Mouse (Mus musculus): ENCODE results near the gene Abhd4. TPM values are rescaled to one million over a fixed set of nuclear protein-coding genes. Genes with fewer than 3 reads are reported as not detected.

Gene Abhd4
- total and polyA plus RNA-seq, 2 experiments from 2014 or later = 76.9 to 126 TPM

DNA sequence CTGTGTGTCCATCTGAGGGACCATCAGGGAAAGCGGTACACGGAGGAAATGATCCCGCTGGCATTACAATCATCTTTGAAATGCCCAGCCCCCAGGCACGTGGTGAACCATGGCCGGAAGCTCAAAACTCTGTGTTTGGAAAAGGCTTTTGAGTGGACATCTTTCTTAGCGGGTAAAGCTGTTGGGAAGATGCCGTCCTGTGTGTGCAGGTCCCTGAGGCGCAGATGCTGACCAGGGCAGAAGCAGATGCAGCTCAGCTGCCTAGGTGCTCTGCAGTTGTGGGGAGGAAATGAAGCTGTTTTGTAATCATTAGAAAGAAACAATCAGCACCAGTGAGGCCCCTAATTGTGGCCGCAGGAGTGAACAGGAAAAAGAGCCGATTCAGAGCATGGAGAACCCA, 39.1 kb upstream of the Abhd4 start:
- no peak for TF ChIP-seq CTCF (IDR thresholded peaks at IDR 0.05; ENCODE audit: low read depth)
- no peak overlapping the region for H3K4me3 ChIP-seq (ENCODE audit: low read length)
- H3K9ac ChIP-seq (replicated peaks; ENCODE audit: low read length) = no peak overlapping the region
- H3K27me3 ChIP-seq (ENCODE audit: insufficient read depth, low read length) = no peaks in the 10 kb centered on the region
- no peaks in the 10 kb centered on the region for H3K36me3 ChIP-seq (ENCODE audit: insufficient read depth, low read length)
- no peak for DNase-seq (ENCODE audit: low spot score)
- no peak overlapping the region for H3K4me2 ChIP-seq (ENCODE audit: low read depth, low read length)
- H3K4me1 ChIP-seq (ENCODE audit: insufficient read depth, low read length) = 0 out of 2 replicates have a peak, but pooled peaks cover 4% of the 10 kb centered on the region
- H3K9me3 ChIP-seq (ENCODE audit: low read length) = no peaks in the 10 kb centered on the region
- no peak for ATAC-seq
- WGBS = 73% methylated on average over 10 of the region's 10 CpGs
- H3K27ac ChIP-seq = no peak overlapping the region

DNA sequence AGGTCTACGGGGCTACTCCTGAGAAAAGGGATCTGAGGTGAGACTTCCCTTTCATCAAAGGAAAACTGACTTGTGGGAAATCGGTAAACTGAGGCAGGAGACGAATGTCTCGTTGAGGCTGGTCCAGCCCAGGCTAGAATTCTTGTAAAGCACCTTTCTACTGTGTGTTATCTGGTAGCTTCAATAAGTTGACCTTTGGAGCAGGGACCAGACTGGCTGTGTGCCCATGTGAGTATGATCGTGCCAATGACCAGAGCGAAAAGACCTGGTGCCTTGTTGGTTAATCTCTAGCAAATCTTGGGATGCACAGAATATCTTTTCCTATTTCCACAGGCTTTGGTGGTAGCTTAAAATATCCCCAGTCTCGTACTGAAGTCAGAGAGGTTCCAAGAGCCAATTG, 37.9 kb upstream of the Abhd4 start:
- no peak overlapping the region for H3K27ac ChIP-seq
- ATAC-seq = no peak
- no peak for DNase-seq (ENCODE audit: low spot score)
- 90% methylated on average over 7 of the region's 7 CpGs for WGBS
- no peak overlapping the region for H3K9ac ChIP-seq (replicated peaks; ENCODE audit: low read length)
- H3K4me3 ChIP-seq (ENCODE audit: low read length) = no peak overlapping the region
- no peak for TF ChIP-seq CTCF (IDR thresholded peaks at IDR 0.05; ENCODE audit: low read depth)
- no peaks in the 10 kb centered on the region for H3K36me3 ChIP-seq (ENCODE audit: insufficient read depth, low read length)
- H3K4me2 ChIP-seq (ENCODE audit: low read depth, low read length) = no peak overlapping the region
- H3K9me3 ChIP-seq (ENCODE audit: low read length) = no peaks in the 10 kb centered on the region
- H3K4me1 ChIP-seq (ENCODE audit: insufficient read depth, low read length) = 0 out of 2 replicates have a peak, but pooled peaks cover 4% of the 10 kb centered on the region
- no peaks in the 10 kb centered on the region for H3K27me3 ChIP-seq (ENCODE audit: insufficient read depth, low read length)

DNA sequence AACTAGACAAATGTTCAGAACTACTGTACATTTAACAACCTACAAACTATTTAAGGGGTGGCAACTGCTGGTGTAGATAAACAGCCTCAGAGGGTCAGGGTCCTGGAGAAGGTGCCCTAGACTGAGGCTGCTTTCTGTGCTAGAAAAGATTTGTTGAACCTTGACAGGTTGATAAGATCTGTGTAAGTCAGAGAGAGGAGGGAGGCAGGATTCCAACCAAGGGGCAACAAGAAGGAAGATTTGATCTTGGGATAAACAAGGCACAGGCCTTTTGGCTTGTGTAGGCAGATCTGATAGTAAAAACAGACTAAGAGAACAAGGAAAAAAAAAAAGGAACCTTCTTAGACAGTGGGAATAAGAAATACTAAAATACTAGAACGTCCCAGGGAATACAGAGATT, 35.8 kb upstream of the Abhd4 start:
- no peak for TF ChIP-seq CTCF (IDR thresholded peaks at IDR 0.05; ENCODE audit: low read depth)
- Histone ChIP-seq H3K36me3 (ENCODE audit: insufficient read depth, low read length) (no peaks in the 10 kb centered on the region), H3K4me2 (ENCODE audit: low read depth, low read length) (no peak overlapping the region), H3K4me3 (ENCODE audit: low read length) (no peak overlapping the region), H3K9ac (replicated peaks; ENCODE audit: low read length) (no peak overlapping the region), H3K4me1 (ENCODE audit: insufficient read depth, low read length) (0 out of 2 replicates have a peak, but pooled peaks cover 4% of the 10 kb centered on the region), H3K27ac (no peak overlapping the region), H3K9me3 (ENCODE audit: low read length) (no peaks in the 10 kb centered on the region), H3K27me3 (ENCODE audit: insufficient read depth, low read length) (no peaks in the 10 kb centered on the region)
- no peak for DNase-seq (ENCODE audit: low spot score)
- 89% methylated on average over 1 of the region's 1 CpGs for WGBS
- no peak for ATAC-seq

DNA sequence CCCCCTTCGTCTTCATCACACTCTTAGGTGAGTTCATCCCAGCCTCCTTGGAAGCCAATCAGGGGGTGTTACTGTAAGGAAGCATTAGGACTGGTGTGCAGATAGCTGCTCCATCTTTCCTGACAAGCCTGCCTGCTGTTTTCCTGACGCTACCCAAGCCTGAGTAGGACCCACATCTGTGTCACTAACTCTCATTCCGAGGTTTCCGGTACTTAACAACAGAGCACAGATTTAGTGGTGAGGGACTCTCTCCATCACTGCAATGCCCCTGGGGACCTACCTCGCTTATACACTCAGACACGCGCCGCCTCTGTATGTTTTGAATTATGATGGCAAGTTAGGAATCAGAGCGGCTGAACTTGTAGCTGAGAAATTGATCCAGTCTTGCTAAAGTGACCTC, 35.3 kb upstream of the Abhd4 start:
- ATAC-seq = no peak
- H3K4me3 ChIP-seq (ENCODE audit: low read length) = no peak overlapping the region
- 0 out of 2 replicates have a peak, but pooled peaks cover 4% of the 10 kb centered on the region for H3K4me1 ChIP-seq (ENCODE audit: insufficient read depth, low read length)

DNA sequence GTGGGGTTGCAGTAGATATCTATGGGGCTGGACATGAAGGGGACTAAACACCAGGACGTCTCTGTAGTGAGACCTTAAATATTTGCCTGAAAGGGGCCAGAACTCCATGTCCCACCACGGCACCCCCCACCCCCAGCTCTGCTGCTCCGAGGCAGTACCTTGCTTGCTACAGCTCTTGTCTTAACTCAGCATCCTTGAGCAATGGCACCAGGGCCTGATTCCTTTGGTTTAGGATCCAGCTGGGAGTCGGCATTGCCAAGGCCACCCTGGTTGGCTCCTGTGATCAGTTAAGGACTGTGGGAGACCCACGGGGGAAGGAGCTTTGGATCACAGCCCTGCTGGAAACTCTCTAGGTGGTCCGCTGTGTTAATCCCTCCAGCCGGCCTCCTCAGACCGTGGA, 34.7 kb upstream of the Abhd4 start:
- Histone ChIP-seq H3K9ac (replicated peaks; ENCODE audit: low read length) (no peak overlapping the region), H3K9me3 (ENCODE audit: low read length) (no peaks in the 10 kb centered on the region), H3K4me1 (ENCODE audit: insufficient read depth, low read length) (0 out of 2 replicates have a peak, but pooled peaks cover 3% of the 10 kb centered on the region), H3K4me2 (ENCODE audit: low read depth, low read length) (no peak overlapping the region), H3K27ac (no peak overlapping the region), H3K36me3 (ENCODE audit: insufficient read depth, low read length) (no peaks in the 10 kb centered on the region), H3K4me3 (ENCODE audit: low read length) (no peak overlapping the region), H3K27me3 (ENCODE audit: insufficient read depth, low read length) (no peaks in the 10 kb centered on the region)
- DNase-seq (ENCODE audit: low spot score) (no peak), ATAC-seq (0 out of 2 replicates have a peak, but pooled peaks have one; percentile 22)
- TF ChIP-seq CTCF (IDR thresholded peaks at IDR 0.05; ENCODE audit: low read depth) = no peak
- WGBS = 57% methylated on average over 8 of the region's 8 CpGs

More for the DNA sequence above, 35.3 kb upstream of the Abhd4 start:
- Histone ChIP-seq H3K27me3 (ENCODE audit: insufficient read depth, low read length) (no peaks in the 10 kb centered on the region), H3K4me2 (ENCODE audit: low read depth, low read length) (no peak overlapping the region), H3K9me3 (ENCODE audit: low read length) (no peaks in the 10 kb centered on the region), H3K36me3 (ENCODE audit: insufficient read depth, low read length) (no peaks in the 10 kb centered on the region), H3K9ac (replicated peaks; ENCODE audit: low read length) (no peak overlapping the region), H3K27ac (no peak overlapping the region)
- no peak for TF ChIP-seq CTCF (IDR thresholded peaks at IDR 0.05; ENCODE audit: low read depth)
- no peak for DNase-seq (ENCODE audit: low spot score)
- WGBS = 74% methylated on average over 9 of the region's 9 CpGs

DNA sequence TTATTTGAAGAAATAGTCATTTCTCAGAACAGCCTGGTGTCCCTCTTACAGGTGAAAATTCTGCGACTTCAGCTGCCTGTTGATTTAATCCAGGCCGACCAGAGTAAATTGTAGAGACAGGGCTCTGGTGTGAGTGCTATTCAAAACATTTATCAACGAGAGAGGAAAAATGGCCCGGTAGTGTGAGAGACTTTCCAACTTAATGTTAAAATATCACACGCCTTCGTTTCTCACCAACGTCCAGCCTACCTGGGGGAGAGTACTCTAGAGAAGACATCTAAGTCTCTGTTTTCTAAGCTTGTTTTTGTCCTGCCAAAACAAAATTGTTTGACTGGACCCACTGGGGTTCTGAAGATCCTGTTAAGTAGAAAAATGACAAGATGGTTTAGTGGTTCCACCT, 34.1 kb upstream of the Abhd4 start:
- Histone ChIP-seq H3K27ac (no peak overlapping the region), H3K27me3 (ENCODE audit: insufficient read depth, low read length) (no peaks in the 10 kb centered on the region), H3K36me3 (ENCODE audit: insufficient read depth, low read length) (no peaks in the 10 kb centered on the region), H3K9me3 (ENCODE audit: low read length) (no peaks in the 10 kb centered on the region), H3K4me1 (ENCODE audit: insufficient read depth, low read length) (0 out of 2 replicates have a peak, but pooled peaks cover 2% of the 10 kb centered on the region), H3K4me3 (ENCODE audit: low read length) (no peak overlapping the region), H3K4me2 (ENCODE audit: low read depth, low read length) (no peak overlapping the region), H3K9ac (replicated peaks; ENCODE audit: low read length) (no peak overlapping the region)
- DNase-seq (ENCODE audit: low spot score) (no peak), ATAC-seq (no peak)
- no peak for TF ChIP-seq CTCF (IDR thresholded peaks at IDR 0.05; ENCODE audit: low read depth)
- WGBS = 85% methylated on average over 7 of the region's 7 CpGs

DNA sequence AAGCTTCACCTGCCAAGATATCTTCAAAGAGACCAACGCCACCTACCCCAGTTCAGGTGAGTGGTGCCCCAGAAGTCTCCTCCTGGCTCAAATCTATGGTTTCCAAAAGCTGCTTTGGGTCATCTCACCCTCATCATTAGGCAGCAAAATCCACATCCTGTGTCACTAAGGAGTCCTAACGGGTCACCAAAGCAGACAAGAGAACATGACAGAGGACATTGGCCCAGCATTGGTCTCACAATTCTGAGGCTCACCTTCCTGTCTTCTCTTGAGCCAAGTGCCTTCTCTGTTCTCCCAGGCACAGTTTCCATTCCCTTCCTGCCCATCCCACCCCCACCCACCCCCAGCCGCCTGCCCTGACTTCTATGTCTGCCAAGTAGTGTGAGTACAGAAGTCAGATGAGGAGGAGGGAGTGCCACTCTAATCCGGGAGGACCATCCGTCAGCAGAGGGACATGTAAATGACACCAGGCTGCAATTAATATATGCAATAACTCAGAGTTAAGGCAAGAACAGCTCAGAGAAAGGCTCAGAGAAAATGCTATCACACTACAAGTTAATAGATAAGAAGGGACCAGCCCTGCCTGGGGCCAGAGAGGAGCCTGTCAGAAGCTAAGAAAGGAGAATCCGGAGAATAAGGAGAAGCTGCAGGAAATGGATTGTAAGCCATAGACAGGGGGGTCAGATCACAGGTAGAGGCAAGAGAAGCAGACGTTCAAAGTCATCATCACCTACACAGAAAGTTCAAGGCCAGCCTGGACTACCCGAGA, 33.1 kb upstream of the Abhd4 start:
- Histone ChIP-seq H3K9me3 (ENCODE audit: low read length) (no peaks in the 10 kb centered on the region), H3K27me3 (ENCODE audit: insufficient read depth, low read length) (no peaks in the 10 kb centered on the region), H3K27ac (no peak overlapping the region), H3K4me1 (ENCODE audit: insufficient read depth, low read length) (0 out of 2 replicates have a peak, but pooled peaks cover 6% of the 10 kb centered on the region), H3K36me3 (ENCODE audit: insufficient read depth, low read length) (no peaks in the 10 kb centered on the region), H3K4me2 (ENCODE audit: low read depth, low read length) (no peak overlapping the region), H3K9ac (replicated peaks; ENCODE audit: low read length) (no peak overlapping the region), H3K4me3 (ENCODE audit: low read length) (no peak overlapping the region)
- ATAC-seq = no peak
- DNase-seq (ENCODE audit: low spot score) = no peak
- TF ChIP-seq CTCF (IDR thresholded peaks at IDR 0.05; ENCODE audit: low read depth) = no peak
- WGBS = 79% methylated on average over 8 of the region's 8 CpGs
